Mouse (Mus musculus): Measurements from ENCODE around the gene Nicn1.

The Nicn1 gene

DNA sequence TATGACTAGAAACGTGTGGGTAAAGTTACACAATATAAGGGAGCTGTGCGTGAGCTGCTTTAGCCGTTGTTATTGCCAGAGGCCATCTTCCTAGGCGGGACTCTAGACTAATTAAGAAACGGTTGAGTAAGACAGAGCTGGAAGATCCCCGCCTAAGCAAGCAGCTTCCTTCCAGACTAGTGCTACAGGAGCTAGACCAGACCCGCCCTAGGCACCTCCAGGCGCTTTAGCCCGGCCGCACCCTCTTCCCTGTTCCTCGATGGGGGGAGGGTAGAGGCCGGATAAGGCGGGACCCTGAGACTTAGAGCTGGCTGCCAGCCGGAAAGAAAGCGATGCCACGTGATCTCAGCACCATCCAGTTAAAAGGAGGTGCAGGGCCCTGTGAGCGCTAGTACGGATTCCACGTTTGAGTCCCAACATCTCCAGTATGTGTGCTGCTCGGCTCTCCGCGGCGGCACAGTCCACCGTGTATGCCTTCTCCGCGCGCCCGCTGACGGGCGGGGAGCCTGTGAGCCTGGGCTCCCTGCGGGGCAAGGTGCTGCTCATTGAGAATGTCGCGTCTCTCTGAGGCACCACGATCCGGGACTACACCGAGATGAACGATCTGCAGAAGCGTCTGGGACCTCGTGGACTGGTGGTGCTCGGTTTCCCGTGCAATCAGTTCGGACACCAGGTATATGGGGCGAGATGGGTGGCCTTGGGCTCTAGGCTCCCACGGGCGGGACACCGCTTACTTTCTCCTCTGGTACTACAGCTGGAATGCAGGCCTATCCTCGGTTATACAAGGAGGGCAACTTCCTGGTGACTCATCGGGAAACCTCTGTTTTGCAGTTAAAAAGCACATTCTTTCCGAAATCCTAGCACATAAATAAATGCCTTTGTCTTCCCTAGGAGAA is 48.9 kb downstream of the Nicn1 start, which contains the start of gene Gpx1:
Gpx1 (plus strand) TSS at position 18 of the 896 bp plus-strand sequence.
- DNase-seq: peak; percentile 97

DNA sequence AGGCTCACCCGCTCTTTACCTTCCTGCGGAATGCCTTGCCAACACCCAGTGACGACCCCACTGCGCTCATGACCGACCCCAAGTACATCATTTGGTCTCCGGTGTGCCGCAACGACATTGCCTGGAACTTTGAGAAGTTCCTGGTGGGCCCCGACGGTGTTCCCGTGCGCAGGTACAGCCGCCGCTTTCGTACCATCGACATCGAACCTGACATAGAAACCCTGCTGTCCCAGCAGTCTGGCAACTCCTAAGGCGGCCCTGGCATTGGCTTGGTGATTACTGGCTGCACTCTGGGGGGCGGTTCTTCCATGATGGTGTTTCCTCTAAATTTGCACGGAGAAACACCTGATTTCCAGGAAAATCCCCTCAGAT is 49.6 kb downstream of the Nicn1 start:
- peak; percentile 43 for DNase-seq

DNA sequence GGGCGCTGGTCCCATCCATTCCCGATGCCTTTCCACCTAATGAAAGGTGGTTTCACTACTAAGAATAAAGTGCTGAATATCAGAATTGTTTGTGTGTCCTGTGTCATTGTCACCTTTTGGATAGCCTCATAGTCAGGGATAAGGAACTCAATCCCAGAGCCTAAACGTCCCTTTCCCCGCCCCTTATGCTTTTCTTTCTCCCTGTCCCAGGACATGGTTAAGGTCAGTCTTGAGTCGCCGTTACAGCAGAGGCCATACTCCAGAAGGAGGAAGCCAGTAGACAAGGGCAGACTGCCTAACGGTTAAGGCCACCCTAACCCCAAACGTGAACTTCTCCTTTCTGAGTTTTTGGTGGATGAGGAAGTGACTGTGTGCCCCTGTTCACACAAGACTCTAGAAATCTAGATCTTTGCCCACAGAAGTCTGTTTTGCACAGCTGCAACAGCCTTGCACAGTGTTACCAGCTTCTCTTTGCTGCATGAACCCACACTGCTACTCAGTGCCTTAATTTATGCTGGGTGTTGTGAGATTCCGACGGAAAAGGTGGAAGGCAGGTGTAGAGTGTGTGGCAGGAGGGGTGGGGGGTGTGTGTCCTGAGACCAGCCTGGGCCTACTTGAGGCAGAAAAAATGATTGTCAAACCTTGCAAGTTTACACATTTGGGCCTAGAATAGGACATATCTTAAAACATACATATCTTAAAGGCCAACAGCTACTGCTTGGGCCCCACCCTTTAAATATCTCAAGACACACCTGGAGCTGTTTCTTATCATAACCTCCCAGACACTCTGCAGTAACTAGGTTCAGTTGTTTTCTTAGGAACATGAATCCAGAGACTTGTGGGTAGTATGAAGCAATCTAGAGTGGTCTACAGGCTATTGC is 50.3 kb downstream of the Nicn1 start:
- DNase-seq: peak; percentile 35

DNA sequence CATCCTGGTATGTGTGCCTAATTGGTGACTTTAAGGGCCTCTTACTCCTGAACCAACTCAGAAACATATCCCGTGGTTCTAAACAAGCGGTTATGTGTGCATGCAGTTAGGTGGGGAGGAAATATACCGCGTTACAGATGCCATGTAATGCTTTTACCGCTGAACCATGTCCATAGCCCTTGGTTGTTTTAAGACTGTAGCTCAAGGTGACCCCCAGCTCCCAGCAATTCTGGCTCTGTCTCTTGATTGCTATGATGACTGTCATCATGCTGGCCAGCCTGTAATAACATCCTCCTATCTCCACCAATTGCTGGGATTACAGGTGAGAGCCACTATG is 50.9 kb downstream of the Nicn1 start:
- peak; percentile 22 for DNase-seq

DNA sequence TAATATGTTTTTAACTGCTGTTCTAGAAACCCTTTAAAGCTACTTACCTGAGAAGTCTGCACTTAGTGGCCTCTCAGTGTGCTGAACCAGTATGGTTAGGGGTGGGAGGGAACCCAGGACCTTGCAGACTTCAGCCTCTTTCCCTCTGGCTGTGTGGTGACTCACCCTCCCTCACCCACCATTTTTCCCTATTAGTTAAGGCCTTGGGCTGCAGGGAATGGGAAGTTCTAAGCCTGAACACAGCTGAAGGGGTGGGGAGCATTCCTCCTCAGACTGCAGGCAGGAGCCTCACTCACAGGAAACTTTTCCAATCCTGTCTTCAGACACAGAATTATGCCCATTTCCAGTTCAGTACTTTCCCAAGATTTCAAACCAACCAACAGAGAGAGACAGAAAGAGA is 51.6 kb downstream of the Nicn1 start:
- no peak for DNase-seq

DNA sequence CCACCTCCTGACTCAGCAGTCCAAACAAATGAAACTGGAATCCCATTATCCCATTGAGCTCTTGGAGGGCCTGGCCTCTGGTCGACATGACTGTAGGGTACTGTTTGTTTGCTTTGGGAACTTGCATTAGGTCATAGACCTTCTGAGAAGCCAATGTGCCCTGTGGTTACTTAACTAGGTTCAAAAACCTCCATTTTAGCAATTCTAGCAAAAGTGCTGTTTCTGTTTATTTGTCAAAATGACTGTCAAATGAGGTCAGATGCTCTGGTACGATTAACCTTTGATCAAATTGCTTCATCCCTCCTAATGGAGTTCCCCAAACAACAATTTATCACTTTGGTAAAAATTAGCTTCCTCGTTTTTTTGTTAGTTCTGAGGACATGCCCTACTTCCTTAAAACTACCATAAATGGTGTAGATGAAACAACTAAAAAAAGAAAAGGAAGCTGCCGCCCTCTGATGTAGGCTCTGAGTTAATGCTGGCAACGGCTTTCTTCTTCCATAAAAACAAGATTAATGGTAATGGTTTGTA is 52.1 kb downstream of the Nicn1 start:
- DNase-seq: peak; percentile 82

DNA sequence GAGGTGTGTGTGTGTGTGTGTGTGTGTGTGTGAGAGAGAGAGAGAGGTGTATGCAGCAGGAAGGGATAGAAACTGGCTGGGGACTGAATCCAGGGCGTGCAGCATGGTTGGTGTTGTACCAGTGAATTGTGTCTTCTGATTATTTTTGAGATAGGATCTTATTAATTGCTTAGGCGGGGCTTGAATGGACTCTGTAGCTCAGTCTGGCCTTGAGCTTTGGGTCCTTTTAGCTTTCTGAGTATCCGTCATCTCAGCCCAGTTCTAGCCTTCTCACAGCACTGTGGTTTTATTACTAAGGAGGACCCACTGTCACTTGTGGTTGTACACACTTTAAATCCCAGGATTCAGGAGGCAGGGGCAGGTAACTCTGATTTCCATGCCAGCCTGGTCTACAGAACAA is 53.1 kb downstream of the Nicn1 start:
- DNase-seq: no peak

DNA sequence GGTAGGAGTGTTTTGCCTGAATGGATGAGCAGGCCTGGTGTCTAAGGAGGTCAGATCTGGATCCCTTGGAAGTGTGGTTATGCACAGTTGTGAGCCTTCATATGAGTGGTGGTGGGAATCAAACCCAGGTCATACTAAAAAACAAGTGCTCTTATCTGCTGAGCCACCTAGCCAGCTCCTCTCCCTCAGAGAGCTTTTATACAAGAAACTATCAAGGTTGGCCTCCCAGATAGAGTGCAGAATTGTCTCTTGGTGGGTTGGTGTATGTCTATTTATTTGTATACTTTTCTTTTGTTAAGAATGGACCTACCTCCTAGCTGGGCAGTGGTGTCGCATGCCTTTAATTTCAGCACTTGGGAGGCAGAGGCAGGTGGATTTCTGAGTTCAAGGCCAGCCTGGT is 53.6 kb downstream of the Nicn1 start:
- no peak for DNase-seq

DNA sequence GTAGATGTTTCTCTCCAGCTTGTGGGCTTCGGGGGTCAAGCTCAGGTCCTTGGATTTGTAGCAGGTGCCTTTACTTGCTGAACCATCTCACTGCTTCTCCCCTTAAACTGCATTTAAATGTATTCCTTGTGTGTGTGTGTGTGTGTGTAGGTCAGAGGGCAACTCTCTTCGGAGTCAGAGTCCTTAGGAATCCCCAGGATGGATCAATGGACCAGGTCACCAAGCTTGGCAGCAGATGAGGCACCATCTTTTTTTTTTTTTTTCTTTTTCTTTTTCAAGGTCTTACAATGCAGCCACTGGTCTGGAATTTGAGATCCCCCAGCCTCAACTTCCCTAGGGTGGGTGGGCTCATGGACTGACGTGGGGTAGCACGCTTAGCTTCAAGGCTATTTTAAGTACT is 54.2 kb downstream of the Nicn1 start:
- DNase-seq: no peak
